Mouse (Mus musculus) small intestine, adult 2 months (tissue): ENCODE data around the gene Tomm7. TPM values are rescaled to one million over a fixed set of nuclear protein-coding genes. Genes with fewer than 3 reads are reported as not detected.
"Not testable (repeated sequence)": the region's sequence is repeated elsewhere in the genome, so short reads cannot be mapped to it uniquely, and the experiment has no call there.

Source experiments
- H3K27ac ChIP-seq: fragments of 200-500 bp; 2 replicates; pipeline ENCODE4 v1.5.1; 2012; ENCODE audit warnings: low read depth, low read length, control low read depth, inconsistent platforms; ENCODE audit not compliant: insufficient read depth
- H3K27me3 ChIP-seq: fragments of 200-500 bp; 2 replicates; pipeline ENCODE4 v1.6.1; 2012; ENCODE audit warnings: mild to moderate bottlenecking, moderate library complexity, low read length, inconsistent platforms; ENCODE audit not compliant: control insufficient read depth, insufficient read depth
- H3K36me3 ChIP-seq: fragments of 200-500 bp; 2 replicates; pipeline ENCODE4 v1.6.1; 2012; ENCODE audit warnings: mild to moderate bottlenecking, low read length, control low read depth, inconsistent platforms; ENCODE audit not compliant: control insufficient read depth, insufficient read depth
- H3K4me1 ChIP-seq: fragments of 200-500 bp; 2 replicates; pipeline ENCODE4 v1.6.1; 2012; ENCODE audit warnings: low read length, inconsistent platforms, mixed read lengths; ENCODE audit not compliant: control insufficient read depth, insufficient read depth, insufficient read length
- H3K4me3 ChIP-seq: fragments of 200-500 bp; 2 replicates; pipeline ENCODE4 v1.5.1; 2012; ENCODE audit warnings: low read depth, mild to moderate bottlenecking, control low read depth, inconsistent platforms, low read length, moderate library complexity
- CTCF ChIP-seq: fragments of 200-500 bp; IDR thresholded peaks from 2 replicates; pipeline ENCODE4 v1.5.1; 2012; ENCODE audit warnings: low read depth, mild to moderate bottlenecking, control low read depth, inconsistent platforms, low read length, moderate library complexity, mixed read lengths; ENCODE audit not compliant: insufficient replicate concordance, insufficient read length; ENCODE audit errors: extremely low read depth
- POLR2A ChIP-seq: fragments of 200-500 bp; IDR thresholded peaks from 2 replicates; pipeline ENCODE4 v1.6.1; 2012; ENCODE audit warnings: low read depth, mild to moderate bottlenecking, control low read depth, inconsistent platforms, low read length, moderate library complexity
- WGBS: fragments of 180-500 bp; shearing (Covaris S2); methylation state at CpG from one replicate; pipeline ENCODE4 v1.1.7; 2018; 5-methylcytosine and 5-hydroxymethylcytosine counted together
- polyA plus RNA-seq: library from polyadenylated mRNA; depleted of rRNA; stranded (reverse); fragments of >200 nt; gene quantifications from 2 replicates; pipeline ENCODE4 v1.2.3, GENCODE M21; 2012

Tomm7 gene
- polyA plus RNA-seq, 1 experiment: 10.7 TPM

DNA sequence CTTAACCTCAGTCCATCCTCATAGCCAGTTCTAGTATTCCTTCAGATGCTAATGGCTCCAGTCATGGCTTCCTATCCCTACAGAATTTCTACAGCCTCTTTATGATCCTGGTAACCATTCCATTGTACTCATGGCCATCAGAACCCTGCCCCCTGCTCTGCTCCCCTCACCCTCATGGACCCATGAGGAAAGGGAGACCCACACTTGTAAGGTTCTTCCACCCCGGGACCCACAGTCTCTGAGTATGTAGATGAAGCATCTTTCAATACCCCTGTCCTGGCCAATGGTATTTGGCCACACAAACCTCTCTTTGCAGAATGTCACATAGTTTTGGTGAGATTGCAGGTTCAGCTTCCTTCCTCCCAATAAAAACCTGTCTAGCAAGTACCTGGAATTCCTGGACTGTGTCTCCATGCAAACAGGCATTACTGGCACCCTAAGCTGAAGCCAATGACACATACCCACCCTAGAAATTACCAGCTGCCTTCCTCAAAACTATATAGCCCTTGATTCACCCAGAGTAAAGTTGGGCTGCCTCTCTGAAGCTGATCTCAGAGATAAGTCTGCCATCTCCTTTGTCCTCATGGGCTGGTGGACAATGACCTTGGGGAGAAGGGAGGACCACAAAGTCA lies 15.2 kb upstream of the Tomm7 start:
- Histone ChIP-seq H3K27me3 (no peaks in the 10 kb centered on the region), H3K4me3 (no peak overlapping the region), H3K27ac (no peak overlapping the region), H3K36me3 (peaks cover 12% of the 10 kb centered on the region), H3K4me1 (no peaks in the 10 kb centered on the region)
- 88% methylated on average over 1 of the region's 1 CpGs for WGBS
- no peak for TF ChIP-seq POLR2A
- no peak for TF ChIP-seq CTCF

DNA sequence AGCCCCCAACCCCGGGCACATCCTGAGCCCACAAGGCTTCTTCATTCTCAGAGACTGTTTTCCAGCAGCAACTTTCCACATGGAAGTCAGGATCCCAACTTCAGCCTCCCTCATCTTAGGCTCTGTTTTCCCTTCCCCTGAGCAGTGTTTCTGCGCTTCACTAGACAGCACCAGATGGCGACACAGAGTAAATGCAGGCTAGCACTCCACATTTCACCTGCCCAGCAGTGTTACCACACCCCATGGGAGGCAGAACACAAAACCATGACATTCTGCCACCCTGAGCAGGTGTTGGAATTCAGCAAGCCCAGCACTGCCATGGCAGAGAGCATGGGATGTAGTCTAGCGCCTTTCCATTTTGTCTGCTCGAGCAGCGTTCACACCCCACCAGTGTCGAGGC lies 14.7 kb upstream of the Tomm7 start:
- Histone ChIP-seq H3K27me3 (no peaks in the 10 kb centered on the region), H3K36me3 (peaks cover 15% of the 10 kb centered on the region), H3K27ac (no peak overlapping the region), H3K4me1 (no peaks in the 10 kb centered on the region), H3K4me3 (no peak overlapping the region)
- TF ChIP-seq POLR2A (no peak), CTCF (no peak)
- 87% methylated on average over 7 of the region's 7 CpGs for WGBS

DNA sequence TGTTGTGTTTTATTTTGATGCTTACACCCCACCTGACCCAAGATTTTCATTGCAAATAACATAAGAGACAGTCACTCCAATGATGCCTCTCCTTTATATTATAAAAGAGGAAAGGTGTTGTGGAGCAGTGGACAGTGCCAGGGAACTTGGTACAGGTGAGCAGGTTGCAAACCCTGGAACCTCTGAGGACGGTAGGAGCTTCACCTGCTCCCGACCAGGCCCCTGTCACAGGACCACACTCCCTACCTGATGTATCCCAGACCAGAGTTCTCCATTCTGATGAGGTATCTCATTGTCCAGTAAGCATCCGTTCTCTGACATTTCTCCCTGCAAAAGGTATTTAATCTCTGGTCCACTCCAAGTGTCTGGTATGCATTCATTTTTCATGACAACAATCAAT lies 14.0 kb upstream of the Tomm7 start:
- WGBS: 89% methylated on average over 3 of the region's 3 CpGs
- H3K36me3 ChIP-seq: peaks cover 17% of the 10 kb centered on the region
- no peak for TF ChIP-seq POLR2A
- no peak for TF ChIP-seq CTCF
- no peak overlapping the region for H3K27ac ChIP-seq
- no peak overlapping the region for H3K4me3 ChIP-seq
- H3K4me1 ChIP-seq: no peaks in the 10 kb centered on the region
- H3K27me3 ChIP-seq: no peaks in the 10 kb centered on the region

DNA sequence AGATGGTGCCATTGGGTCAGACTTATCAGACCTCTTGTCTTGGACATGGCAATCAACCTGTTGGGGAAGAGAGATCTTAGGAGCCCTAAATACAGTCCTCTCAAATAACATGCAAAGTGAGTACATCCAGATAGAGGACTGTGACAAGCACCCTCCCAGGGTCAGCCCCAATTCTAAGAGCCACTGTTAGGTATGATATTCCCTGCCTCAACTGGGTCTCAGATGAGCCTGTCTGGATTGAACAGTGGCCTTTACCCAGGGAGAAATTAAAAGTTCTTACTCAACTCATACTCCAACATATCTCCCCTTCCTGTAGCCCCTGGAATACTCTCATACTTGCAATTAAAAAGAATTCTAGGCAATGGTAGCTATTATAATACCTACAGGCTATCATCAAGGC lies 13.2 kb upstream of the Tomm7 start:
- no peak overlapping the region for H3K4me3 ChIP-seq
- TF ChIP-seq POLR2A: no peak
- TF ChIP-seq CTCF: no peak

DNA sequence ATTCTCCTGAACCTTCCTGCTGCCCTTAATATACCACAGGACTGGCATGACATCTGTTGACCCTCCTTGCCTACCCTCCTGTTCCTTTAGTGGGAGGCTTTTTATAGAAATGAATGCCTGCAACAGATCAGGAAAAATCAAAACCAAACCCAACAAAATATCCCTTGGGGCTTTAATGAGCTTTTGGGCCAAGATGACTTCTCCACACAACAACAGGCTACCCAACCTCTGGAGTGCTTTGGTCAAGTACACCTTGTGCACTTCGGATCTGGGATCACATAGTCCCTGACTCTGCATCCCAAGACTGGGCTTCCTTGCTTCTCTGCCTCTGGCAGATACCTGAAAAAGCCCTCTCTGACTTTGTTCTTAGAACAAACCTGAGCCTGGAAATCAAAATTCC lies 12.2 kb upstream of the Tomm7 start:
- TF ChIP-seq CTCF (no peak), POLR2A (no peak)
- H3K27ac ChIP-seq: no peak overlapping the region
- no peaks in the 10 kb centered on the region for H3K4me1 ChIP-seq
- no peaks in the 10 kb centered on the region for H3K27me3 ChIP-seq
- H3K4me3 ChIP-seq: no peak overlapping the region
- peaks cover 19% of the 10 kb centered on the region for H3K36me3 ChIP-seq
- WGBS: 82% methylated on average over 1 of the region's 1 CpGs

More for the DNA sequence above, 13.2 kb upstream of the Tomm7 start:
- H3K27ac ChIP-seq: no peak overlapping the region
- no peaks in the 10 kb centered on the region for H3K4me1 ChIP-seq
- no peaks in the 10 kb centered on the region for H3K27me3 ChIP-seq
- peaks cover 19% of the 10 kb centered on the region for H3K36me3 ChIP-seq

DNA sequence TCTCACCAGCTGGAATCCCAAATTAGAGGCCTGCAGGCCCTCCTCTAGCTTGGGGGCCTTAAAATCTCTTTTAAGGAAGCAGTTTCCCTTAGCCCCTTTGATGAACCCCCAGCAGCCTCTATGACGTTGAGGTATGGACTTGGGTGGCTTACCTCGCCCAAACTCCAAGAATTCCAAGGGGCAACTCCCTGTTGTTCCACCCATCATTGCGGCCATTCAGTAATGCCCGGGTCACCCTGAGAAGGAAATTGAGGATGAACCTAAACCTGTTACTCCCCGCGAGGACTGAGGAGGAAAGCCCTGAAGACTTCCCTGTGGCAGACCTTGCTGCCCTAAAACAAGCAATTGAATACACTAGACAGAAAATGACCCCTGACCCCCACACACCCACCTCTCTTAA lies 11.5 kb upstream of the Tomm7 start:
- Histone ChIP-seq H3K36me3 (peaks cover 18% of the 10 kb centered on the region), H3K4me3 (no peak overlapping the region), H3K27ac (no peak overlapping the region), H3K4me1 (no peaks in the 10 kb centered on the region), H3K27me3 (no peaks in the 10 kb centered on the region)
- 74% methylated on average over 6 of the region's 6 CpGs for WGBS
- TF ChIP-seq POLR2A (no peak), CTCF (no peak)

DNA sequence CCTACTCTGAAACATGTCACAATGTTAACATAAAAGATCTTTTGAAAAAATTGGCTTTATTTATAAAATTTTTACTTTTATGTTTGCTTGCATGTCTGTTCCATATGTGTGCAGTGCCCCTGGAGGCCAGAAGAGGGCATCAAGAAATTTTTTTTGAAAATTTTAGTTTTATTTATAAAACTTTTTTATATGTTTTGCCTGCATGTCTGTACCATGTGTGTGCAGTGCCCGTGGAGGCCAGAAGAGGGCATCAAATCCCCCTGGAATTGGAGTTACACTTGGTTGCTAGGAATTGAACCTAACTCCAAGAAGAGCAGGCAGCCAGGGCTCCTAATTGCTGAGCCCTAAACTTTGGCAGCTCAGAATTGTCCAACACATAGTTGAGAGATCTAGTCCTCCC lies 9.0 kb upstream of the Tomm7 start:
- not testable (repeated sequence) for H3K4me3 ChIP-seq, H3K27me3 ChIP-seq, H3K4me1 ChIP-seq, H3K27ac ChIP-seq
- WGBS: 82% methylated on average over 1 of the region's 1 CpGs
- peak; percentile 13; the same call in 1 of the 2 replicates for TF ChIP-seq CTCF
- peaks cover 16% of the 10 kb centered on the region for H3K36me3 ChIP-seq

DNA sequence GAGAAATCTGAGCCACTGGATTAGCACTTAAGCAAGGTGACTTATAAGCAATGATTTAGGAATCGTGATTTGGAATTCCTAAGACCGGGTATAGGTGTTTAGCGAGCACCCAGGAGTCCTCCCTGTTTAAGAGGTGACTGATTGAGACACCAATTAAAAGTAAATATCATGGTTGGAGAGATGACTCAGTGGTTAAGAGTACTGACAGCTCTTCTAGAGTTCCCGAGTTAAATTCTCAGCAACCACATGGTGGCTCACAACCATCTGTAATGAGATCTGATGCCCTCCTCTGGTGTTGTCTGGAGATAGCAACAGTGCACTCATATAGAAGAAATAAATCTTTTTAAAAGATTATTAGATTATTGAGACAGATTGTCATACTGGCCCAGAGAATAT lies 7.2 kb upstream of the Tomm7 start:
- WGBS: 1% methylated on average over 4 of the region's 4 CpGs

More for the DNA sequence above, 7.2 kb upstream of the Tomm7 start:
- Histone ChIP-seq H3K36me3 (peaks cover 11% of the 10 kb centered on the region), H3K27ac (peak overlapping the region; percentile 22; the same call in 1 of the 2 replicates), H3K4me3 (peak overlapping the region; percentile 81)
- not testable (repeated sequence) for H3K27me3 ChIP-seq, H3K4me1 ChIP-seq
